Mouse (Mus musculus) C2C12 (cell line): ENCODE measurements around the gene 1810046K07Rik.

Source experiments
- CEBPB ChIP-seq: IDR thresholded peaks from one replicate; pipeline ENCODE4 v1.6.1; 2011; ENCODE audit warnings: low read depth, mild to moderate bottlenecking, control low read depth, moderate library complexity
- CTCF ChIP-seq: IDR thresholded peaks from one replicate; pipeline ENCODE4 v1.5.1; 2011; ENCODE audit not compliant: control insufficient read depth, insufficient read depth, insufficient read length
- FOSL1 ChIP-seq: IDR thresholded peaks from one replicate; pipeline ENCODE4 v1.8.0; 2011; ENCODE audit warnings: mild to moderate bottlenecking, low read length; ENCODE audit not compliant: poor library complexity, insufficient read depth, severe bottlenecking
- MAX ChIP-seq: IDR thresholded peaks from one replicate; pipeline ENCODE4 v1.6.1; 2011; ENCODE audit warnings: mild to moderate bottlenecking, control low read depth
- MYOD1 ChIP-seq: IDR thresholded peaks from one replicate; pipeline ENCODE4 v1.6.1; 2011; ENCODE audit warnings: low read depth; ENCODE audit not compliant: control insufficient read depth, insufficient read length
- USF1 ChIP-seq: IDR thresholded peaks from one replicate; pipeline ENCODE4 v1.6.1; 2011; ENCODE audit warnings: low read depth, mild to moderate bottlenecking, control low read depth, moderate library complexity

GRCm38 (mm10) chr9:51268852-51269251 lies 59.9 kb downstream of the 1810046K07Rik start:
- TF ChIP-seq CTCF (no peak), MAX (no peak), FOSL1 (no peak), CEBPB (no peak), USF1 (no peak), MYOD1 (no peak)
